Mouse (Mus musculus): Measurements from ENCODE around the gene Slc13a5.

DNA sequence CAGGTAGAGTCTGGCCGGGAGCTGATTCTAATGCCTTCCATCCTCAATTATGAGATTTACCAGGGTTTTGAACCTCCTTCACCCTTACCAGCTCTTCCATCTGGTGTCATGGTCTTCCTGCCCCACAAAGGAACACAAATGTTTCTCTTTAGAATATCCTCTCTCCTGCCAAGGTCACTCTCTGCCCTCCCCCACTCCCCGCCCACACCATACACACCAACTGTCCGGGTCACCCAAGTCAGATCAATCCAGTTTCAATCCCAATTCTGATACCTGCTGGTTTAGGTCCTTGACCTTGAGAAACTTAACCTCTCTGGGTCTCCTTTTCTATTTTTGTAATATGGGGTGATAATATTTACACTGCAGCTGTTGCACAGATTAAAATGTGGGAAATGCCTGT is 20.5 kb upstream of the Slc13a5 start:
- TF ChIP-seq CTCF (IDR thresholded peaks at IDR 0.05; ENCODE audit: extremely low read depth, insufficient read depth, low read length) = no peak
- no peak for TF ChIP-seq POLR2A (IDR thresholded peaks at IDR 0.05; ENCODE audit: extremely low read depth, insufficient read depth, low read length)
